Mouse (Mus musculus): ENCODE measurements around the gene Eml3.
A peak's percentile ranks its signal among the peaks of the same experiment; 100 is the strongest.

Eml3 gene

GRCm38 (mm10) chr19:8914212-8914611, 15.1 kb upstream of the Eml3 start:
- no peak for DNase-seq (ENCODE audit: low spot score)

GRCm38 (mm10) chr19:8919000-8919399, 10.4 kb upstream of the Eml3 start:
- DNase-seq (ENCODE audit: low spot score): no peak

GRCm38 (mm10) chr19:8919684-8920072, 9.7 kb upstream of the Eml3 start:
- DNase-seq (ENCODE audit: low spot score): no peak

GRCm38 (mm10) chr19:8920073-8920736, 9.1 kb upstream of the Eml3 start, which contains the start of gene B3gat3:
B3gat3 (plus strand) TSS chr19:8920374.
- DNase-seq (ENCODE audit: low spot score): peak; percentile 97

GRCm38 (mm10) chr19:8920836-8921291, 8.5 kb upstream of the Eml3 start:
- peak; percentile 60 for DNase-seq (ENCODE audit: low spot score)

GRCm38 (mm10) chr19:8921741-8922140, 7.6 kb upstream of the Eml3 start:
- no peak for DNase-seq (ENCODE audit: low spot score)

- DNase-seq (ENCODE audit: low spot score): no peak
These were observed 2.6 kb upstream of the Eml3 start for GRCm38 (mm10) chr19:8926766-8927165.

- no peak for DNase-seq (ENCODE audit: low spot score)
These were observed 1.3 kb upstream of the Eml3 start for GRCm38 (mm10) chr19:8927891-8928525.

- DNase-seq (ENCODE audit: low spot score): no peak
These were observed 596 bp upstream of the Eml3 start for GRCm38 (mm10) chr19:8928689-8929223.

GRCm38 (mm10) chr19:8930117-8930516, 765 bp downstream of the Eml3 start:
- no peak for DNase-seq (ENCODE audit: low spot score)

- no peak for DNase-seq (ENCODE audit: low spot score)
These were observed 1.4 kb downstream of the Eml3 start for GRCm38 (mm10) chr19:8930771-8931170.

GRCm38 (mm10) chr19:8936736-8937135, 7.4 kb downstream of the Eml3 start:
- DNase-seq (ENCODE audit: low spot score): no peak

- no peak for DNase-seq (ENCODE audit: low spot score)
These were observed 11.3 kb downstream of the Eml3 start for GRCm38 (mm10) chr19:8940526-8941133.

- DNase-seq (ENCODE audit: low spot score): no peak
These were observed 11.8 kb downstream of the Eml3 start for GRCm38 (mm10) chr19:8941136-8941514.

- peak; percentile 97 for DNase-seq (ENCODE audit: low spot score)
These were observed 12.3 kb downstream of the Eml3 start, which contains the start of gene Mta2 for GRCm38 (mm10) chr19:8941515-8942217. Mta2 (plus strand) TSS chr19:8941875.

- no peak for DNase-seq (ENCODE audit: low spot score)
These were observed 13.1 kb downstream of the Eml3 start for GRCm38 (mm10) chr19:8942276-8942964.

GRCm38 (mm10) chr19:8943047-8943446, 13.7 kb downstream of the Eml3 start:
- no peak for DNase-seq (ENCODE audit: low spot score)

- no peak for DNase-seq (ENCODE audit: low spot score)
These were observed 14.7 kb downstream of the Eml3 start for GRCm38 (mm10) chr19:8944062-8944461.

GRCm38 (mm10) chr19:8944750-8945149, 15.4 kb downstream of the Eml3 start:
- DNase-seq (ENCODE audit: low spot score): peak; percentile 47

- no peak for DNase-seq (ENCODE audit: low spot score)
These were observed 15.9 kb downstream of the Eml3 start for GRCm38 (mm10) chr19:8945251-8945650.

- DNase-seq (ENCODE audit: low spot score): no peak
These were observed 17.6 kb downstream of the Eml3 start for GRCm38 (mm10) chr19:8946929-8947328.

GRCm38 (mm10) chr19:8950190-8950589, 20.8 kb downstream of the Eml3 start:
- no peak for DNase-seq (ENCODE audit: low spot score)
